Mouse (Mus musculus): Measurements from ENCODE around the gene Fam199x. TPM values are rescaled to one million over a fixed set of nuclear protein-coding genes. Genes with fewer than 3 reads are reported as not detected.

Gene Fam199x
- polyA plus RNA-seq, 1 experiment: 0.97 TPM

- Histone ChIP-seq H3K79me3 (ENCODE audit: low read depth) (peaks cover 4% of the 10 kb centered on the region), H3K4me3 (ENCODE audit: insufficient read depth, poor library complexity, severe bottlenecking) (no peak overlapping the region), H3K27me3 (ENCODE audit: control insufficient read depth, insufficient read depth, insufficient read length) (no peaks in the 10 kb centered on the region), H3ac (ENCODE audit: control insufficient read depth, insufficient read length, low read depth) (no peak overlapping the region), H3K36me3 (ENCODE audit: control insufficient read depth, insufficient read depth) (no peaks in the 10 kb centered on the region), H3K79me2 (ENCODE audit: control insufficient read depth, insufficient read depth) (peaks cover 6% of the 10 kb centered on the region)
- TF ChIP-seq CEBPB (IDR thresholded peaks at IDR 0.05; ENCODE audit: low read depth) (no peak), MYOG (IDR thresholded peaks at IDR 0.05; ENCODE audit: control insufficient read depth, extremely low read depth, insufficient read length) (no peak), FOSL1 (IDR thresholded peaks at IDR 0.05; ENCODE audit: insufficient read depth, low read length, poor library complexity, severe bottlenecking) (no peak), USF1 (IDR thresholded peaks at IDR 0.05; ENCODE audit: low read depth) (no peak), MYOD1 (IDR thresholded peaks at IDR 0.05; ENCODE audit: control insufficient read depth, insufficient read length, low read depth) (no peak), MAX (IDR thresholded peaks at IDR 0.05) (no peak)
Measured at GRCm38 (mm10) chrX:137031726-137032125, 17.7 kb upstream of the Fam199x start.

- TF ChIP-seq USF1 (IDR thresholded peaks at IDR 0.05; ENCODE audit: low read depth) (no peak), FOSL1 (IDR thresholded peaks at IDR 0.05; ENCODE audit: insufficient read depth, low read length, poor library complexity, severe bottlenecking) (no peak), MYOD1 (IDR thresholded peaks at IDR 0.05; ENCODE audit: control insufficient read depth, insufficient read length, low read depth) (no peak), CEBPB (IDR thresholded peaks at IDR 0.05; ENCODE audit: low read depth) (no peak), MAX (IDR thresholded peaks at IDR 0.05) (no peak), CTCF (IDR thresholded peaks at IDR 0.05; ENCODE audit: control insufficient read depth, insufficient read depth, insufficient read length) (no peak), MYOG (IDR thresholded peaks at IDR 0.05; ENCODE audit: control insufficient read depth, extremely low read depth, insufficient read length) (no peak)
- Histone ChIP-seq H3K36me3 (ENCODE audit: control insufficient read depth, insufficient read depth) (no peaks in the 10 kb centered on the region), H3K79me2 (ENCODE audit: control insufficient read depth, insufficient read depth) (peaks cover 18% of the 10 kb centered on the region), H3ac (ENCODE audit: control insufficient read depth, insufficient read length, low read depth) (no peak overlapping the region), H3K79me3 (ENCODE audit: low read depth) (peaks cover 12% of the 10 kb centered on the region), H3K4me3 (ENCODE audit: insufficient read depth, poor library complexity, severe bottlenecking) (no peak overlapping the region), H3K27me3 (ENCODE audit: control insufficient read depth, insufficient read depth, insufficient read length) (no peaks in the 10 kb centered on the region)
Measured at GRCm38 (mm10) chrX:137034322-137034721, 15.1 kb upstream of the Fam199x start.

- Histone ChIP-seq H3K36me3 (ENCODE audit: control insufficient read depth, insufficient read depth) (no peaks in the 10 kb centered on the region), H3K27me3 (ENCODE audit: control insufficient read depth, insufficient read depth, insufficient read length) (no peaks in the 10 kb centered on the region), H3ac (ENCODE audit: control insufficient read depth, insufficient read length, low read depth) (no peak overlapping the region), H3K4me3 (ENCODE audit: insufficient read depth, poor library complexity, severe bottlenecking) (peak overlapping the region; percentile 44), H3K79me3 (ENCODE audit: low read depth) (peaks cover 11% of the 10 kb centered on the region), H3K79me2 (ENCODE audit: control insufficient read depth, insufficient read depth) (peaks cover 18% of the 10 kb centered on the region)
- TF ChIP-seq CTCF (IDR thresholded peaks at IDR 0.05; ENCODE audit: control insufficient read depth, insufficient read depth, insufficient read length) (no peak), MYOG (IDR thresholded peaks at IDR 0.05; ENCODE audit: control insufficient read depth, extremely low read depth, insufficient read length) (no peak), MAX (IDR thresholded peaks at IDR 0.05) (no peak), MYOD1 (IDR thresholded peaks at IDR 0.05; ENCODE audit: control insufficient read depth, insufficient read length, low read depth) (no peak)
Measured at GRCm38 (mm10) chrX:137037470-137037999, 11.9 kb upstream of the Fam199x start.

GRCm38 (mm10) chrX:137038000-137038483, 11.4 kb upstream of the Fam199x start, which contains the start of gene Slc25a53:
Slc25a53 (minus strand) TSS chrX:137038302.
- TF ChIP-seq MAX (IDR thresholded peaks at IDR 0.05) (peak; percentile 7), FOSL1 (IDR thresholded peaks at IDR 0.05; ENCODE audit: insufficient read depth, low read length, poor library complexity, severe bottlenecking) (no peak)
- H3ac ChIP-seq (ENCODE audit: control insufficient read depth, insufficient read length, low read depth): peak within 1 kb of the TSS; percentile 91
- H3K4me3 ChIP-seq (ENCODE audit: insufficient read depth, poor library complexity, severe bottlenecking): peak within 1 kb of the TSS; percentile 44

GRCm38 (mm10) chrX:137038502-137038901, 10.9 kb upstream of the Fam199x start:
- peaks cover 11% of the 10 kb centered on the region for H3K79me3 ChIP-seq (ENCODE audit: low read depth)
- no peaks in the 10 kb centered on the region for H3K36me3 ChIP-seq (ENCODE audit: control insufficient read depth, insufficient read depth)
- no peaks in the 10 kb centered on the region for H3K27me3 ChIP-seq (ENCODE audit: control insufficient read depth, insufficient read depth, insufficient read length)
- peak overlapping the region; percentile 91 for H3ac ChIP-seq (ENCODE audit: control insufficient read depth, insufficient read length, low read depth)
- H3K79me2 ChIP-seq (ENCODE audit: control insufficient read depth, insufficient read depth): peaks cover 18% of the 10 kb centered on the region
- TF ChIP-seq CTCF (IDR thresholded peaks at IDR 0.05; ENCODE audit: control insufficient read depth, insufficient read depth, insufficient read length): no peak
- TF ChIP-seq CEBPB (IDR thresholded peaks at IDR 0.05; ENCODE audit: low read depth): no peak
- no peak for TF ChIP-seq MYOG (IDR thresholded peaks at IDR 0.05; ENCODE audit: control insufficient read depth, extremely low read depth, insufficient read length)
- TF ChIP-seq USF1 (IDR thresholded peaks at IDR 0.05; ENCODE audit: low read depth): no peak
- no peak for TF ChIP-seq MAX (IDR thresholded peaks at IDR 0.05)
- TF ChIP-seq MYOD1 (IDR thresholded peaks at IDR 0.05; ENCODE audit: control insufficient read depth, insufficient read length, low read depth): no peak
- H3K4me3 ChIP-seq (ENCODE audit: insufficient read depth, poor library complexity, severe bottlenecking): peak overlapping the region; percentile 44

More at GRCm38 (mm10) chrX:137038000-137038483, 11.4 kb upstream of the Fam199x start, which contains the start of gene Slc25a53:
- Histone ChIP-seq H3K27me3 (ENCODE audit: control insufficient read depth, insufficient read depth, insufficient read length) (no peaks in the 10 kb centered on the region), H3K79me2 (ENCODE audit: control insufficient read depth, insufficient read depth) (peaks cover 18% of the 10 kb centered on the region), H3K36me3 (ENCODE audit: control insufficient read depth, insufficient read depth) (no peaks in the 10 kb centered on the region), H3K79me3 (ENCODE audit: low read depth) (peaks cover 11% of the 10 kb centered on the region)

GRCm38 (mm10) chrX:137049060-137049424, 352 bp upstream of the Fam199x start:
- peaks cover 10% of the 10 kb centered on the region for H3K79me3 ChIP-seq (ENCODE audit: low read depth)
- TF ChIP-seq USF1 (IDR thresholded peaks at IDR 0.05; ENCODE audit: low read depth) (no peak), FOSL1 (IDR thresholded peaks at IDR 0.05; ENCODE audit: insufficient read depth, low read length, poor library complexity, severe bottlenecking) (no peak), CTCF (IDR thresholded peaks at IDR 0.05; ENCODE audit: control insufficient read depth, insufficient read depth, insufficient read length) (no peak), MAX (IDR thresholded peaks at IDR 0.05) (no peak), MYOG (IDR thresholded peaks at IDR 0.05; ENCODE audit: control insufficient read depth, extremely low read depth, insufficient read length) (no peak), CEBPB (IDR thresholded peaks at IDR 0.05; ENCODE audit: low read depth) (no peak), MYOD1 (IDR thresholded peaks at IDR 0.05; ENCODE audit: control insufficient read depth, insufficient read length, low read depth) (no peak)
- H3K36me3 ChIP-seq (ENCODE audit: control insufficient read depth, insufficient read depth): no peaks in the 10 kb centered on the region
- no peaks in the 10 kb centered on the region for H3K27me3 ChIP-seq (ENCODE audit: control insufficient read depth, insufficient read depth, insufficient read length)
- peak overlapping the region; percentile 48 for H3K4me3 ChIP-seq (ENCODE audit: insufficient read depth, poor library complexity, severe bottlenecking)
- peaks cover 25% of the 10 kb centered on the region for H3K79me2 ChIP-seq (ENCODE audit: control insufficient read depth, insufficient read depth)
- peak overlapping the region; percentile 24 for H3ac ChIP-seq (ENCODE audit: control insufficient read depth, insufficient read length, low read depth)
